Comparison of ENCODE assay signal across 8 mouse cellular contexts in genomic region chr15:103537011-103537821, GRCm38 (mm10). TPM values are rescaled to one million over a fixed set of nuclear protein-coding genes. Genes with fewer than 3 reads are reported as not detected.
DNase-seq lines count a peak whose midpoint lies in the region; ATAC-seq and TF ChIP-seq lines count a peak whose summit lies in the region.

No protein-coding gene starts in this region.

- whole genome bisulfite sequencing in forebrain, embryonic 10.5 days, result 1% methylated on average over 37 of the region's 37 CpGs
- WGBS in hindbrain, embryonic 16.5 days, result under 1% methylated on average over 37 of the region's 37 CpGs
- 3% methylated on average over 37 of the region's 37 CpGs for WGBS in stomach, embryonic 14.5 days

- no peak overlapping the region for H3K27ac ChIP-seq in ES-Bruce4 (ENCODE audit: insufficient read depth, low read length)
- peak overlapping the region; percentile 87 for H3K27ac ChIP-seq in forebrain, embryonic 10.5 days
- peak overlapping the region; percentile 72 for H3K27ac ChIP-seq in hindbrain, embryonic 16.5 days (ENCODE audit: low read depth, low read length)
- no peak overlapping the region for H3K27ac ChIP-seq in stomach, embryonic 14.5 days (ENCODE audit: low read length)

- no peaks in the 10 kb centered on the region for H3K27me3 ChIP-seq in ES-Bruce4 (ENCODE audit: control insufficient read depth, insufficient read depth, low read length, poor library complexity, severe bottlenecking)
- H3K27me3 ChIP-seq in forebrain, embryonic 10.5 days (ENCODE audit: poor library complexity, severe bottlenecking), result peaks cover 61% of the 10 kb centered on the region
- no peaks in the 10 kb centered on the region for H3K27me3 ChIP-seq in hindbrain, embryonic 16.5 days (replicated peaks; ENCODE audit: control insufficient read depth, insufficient read depth, low read length)
- H3K27me3 ChIP-seq in stomach, embryonic 14.5 days (ENCODE audit: control insufficient read depth, insufficient read depth, low read length), result no peaks in the 10 kb centered on the region; the same call in 1 of the 2 replicates

- H3K4me2 ChIP-seq in hindbrain, embryonic 16.5 days (ENCODE audit: low read length), result peak overlapping the region; percentile 59
- H3K4me2 ChIP-seq in stomach, embryonic 14.5 days (replicated peaks; ENCODE audit: low read depth, low read length), result peak overlapping the region; percentile 91

- H3K4me1 ChIP-seq in ES-Bruce4 (ENCODE audit: control insufficient read depth, insufficient read depth, low read length), result no peaks in the 10 kb centered on the region
- H3K4me1 ChIP-seq in forebrain, embryonic 10.5 days, result peaks cover 50% of the 10 kb centered on the region
- peaks cover 13% of the 10 kb centered on the region for H3K4me1 ChIP-seq in hindbrain, embryonic 16.5 days (ENCODE audit: control insufficient read depth, insufficient read depth, low read depth, low read length)
- 0 out of 2 replicates have a peak, but pooled peaks cover 3% of the 10 kb centered on the region for H3K4me1 ChIP-seq in stomach, embryonic 14.5 days (ENCODE audit: control insufficient read depth, insufficient read depth, low read length)

- DNase-seq in cerebellum, postnatal 10 days, result peak; percentile 79 to 82
- no peak for DNase-seq in cerebellum, adult 11 months
- no peak for DNase-seq in forebrain, embryonic 10.5 days (ENCODE audit: extremely low spot score, low spot score)
- DNase-seq in lung, postnatal 10 days, result peak; percentile 8
- no peak for DNase-seq in thymus, postnatal 25 days

- TF ChIP-seq EP300 in ES-Bruce4 (IDR thresholded peaks at IDR 0.05; ENCODE audit: insufficient read depth, low read depth, low read length), result no peak

- H3K4me3 ChIP-seq in ES-Bruce4 (ENCODE audit: low read depth, low read length), result peak overlapping the region; percentile 71
- H3K4me3 ChIP-seq in forebrain, embryonic 10.5 days, result peak overlapping the region; percentile 79
- peak overlapping the region; percentile 89 for H3K4me3 ChIP-seq in hindbrain, embryonic 16.5 days (ENCODE audit: low read length)
- H3K4me3 ChIP-seq in stomach, embryonic 14.5 days (ENCODE audit: low read depth, low read length), result peak overlapping the region; percentile 67

- peak; percentile 67 for ATAC-seq in hindbrain, embryonic 16.5 days
- ATAC-seq in stomach, embryonic 14.5 days (ENCODE audit: insufficient number of reproducible peaks, insufficient read depth, low FRiP score, low read depth), result peak; percentile 59

- TF ChIP-seq CTCF in ES-Bruce4 (IDR thresholded peaks at IDR 0.05; ENCODE audit: low read depth, low read length), result no peak

- no peaks in the 10 kb centered on the region for H3K36me3 ChIP-seq in ES-Bruce4 (ENCODE audit: control insufficient read depth, insufficient read depth, low read length, poor library complexity, severe bottlenecking)
- H3K36me3 ChIP-seq in forebrain, embryonic 10.5 days (replicated peaks), result 0 out of 2 replicates have a peak, but pooled peaks cover under 1% of the 10 kb centered on the region
- peaks cover under 1% of the 10 kb centered on the region; the same call in 1 of the 2 replicates for H3K36me3 ChIP-seq in hindbrain, embryonic 16.5 days (ENCODE audit: control insufficient read depth, insufficient read depth, low read length)
- no peaks in the 10 kb centered on the region for H3K36me3 ChIP-seq in stomach, embryonic 14.5 days (ENCODE audit: control insufficient read depth, insufficient read depth, low read length)

- TF ChIP-seq POLR2A in ES-Bruce4 (IDR thresholded peaks at IDR 0.05; ENCODE audit: insufficient read depth, low read length), result no peak

- H3K9ac ChIP-seq in ES-Bruce4 (ENCODE audit: low read depth, poor library complexity, severe bottlenecking), result peak overlapping the region; percentile 50
- H3K9ac ChIP-seq in hindbrain, embryonic 16.5 days (ENCODE audit: low read depth, low read length), result peak overlapping the region; percentile 85
- peak overlapping the region; percentile 49 for H3K9ac ChIP-seq in stomach, embryonic 14.5 days (replicated peaks; ENCODE audit: low read depth, low read length)

- no peaks in the 10 kb centered on the region for H3K9me3 ChIP-seq in ES-Bruce4 (replicated peaks; ENCODE audit: control insufficient read depth, insufficient read depth, low read length, poor library complexity, severe bottlenecking)
- no peaks in the 10 kb centered on the region for H3K9me3 ChIP-seq in forebrain, embryonic 10.5 days
- no peaks in the 10 kb centered on the region for H3K9me3 ChIP-seq in hindbrain, embryonic 16.5 days (ENCODE audit: control insufficient read depth, low read length)
- H3K9me3 ChIP-seq in stomach, embryonic 14.5 days (ENCODE audit: control insufficient read depth, low read depth, low read length), result no peaks in the 10 kb centered on the region

RNA-seq across cellular contexts. Expression of gene Ppp1r1a, which starts 0.6 kb away (rescaled TPM):
- 19.9 and 24.6 TPM in 2 replicates for polyA plus RNA-seq in ES-Bruce4 (2011; ENCODE audit: insufficient read depth, insufficient read length, low read depth, missing spikeins)
- polyA plus RNA-seq in forebrain, embryonic 10.5 days (2016; fragmentation: Nextera tagmentation; extraction: Ambion mirVana), result 34.4 and 36.0 TPM in 2 replicates
- 143 and 161 TPM in 2 replicates for polyA plus RNA-seq in hindbrain, embryonic 16.5 days (2015; fragmentation: Nextera tagmentation; extraction: Ambion mirVana)
- polyA plus RNA-seq in stomach, embryonic 14.5 days (2014; fragmentation: Nextera tagmentation; extraction: Ambion mirVana), result 12.9 and 17.4 TPM in 2 replicates

RNA-seq across cellular contexts. Expression of gene Glycam1, which starts 27.7 kb away (rescaled TPM):
- polyA plus RNA-seq in ES-Bruce4 (2011; ENCODE audit: insufficient read depth, insufficient read length, low read depth, missing spikeins), result not detected in 2 replicates
- polyA plus RNA-seq in forebrain, embryonic 10.5 days (2016; fragmentation: Nextera tagmentation; extraction: Ambion mirVana), result not detected in 2 replicates
- polyA plus RNA-seq in hindbrain, embryonic 16.5 days (2015; fragmentation: Nextera tagmentation; extraction: Ambion mirVana), result not detected in 2 replicates
- not detected in 2 replicates for polyA plus RNA-seq in stomach, embryonic 14.5 days (2014; fragmentation: Nextera tagmentation; extraction: Ambion mirVana)

RNA-seq across cellular contexts. Expression of gene Pde1b, which starts 34.4 kb away (rescaled TPM):
- polyA plus RNA-seq in ES-Bruce4 (2011; ENCODE audit: insufficient read depth, insufficient read length, low read depth, missing spikeins), result 20.0 and 21.7 TPM in 2 replicates
- 19.1 and 19.6 TPM in 2 replicates for polyA plus RNA-seq in forebrain, embryonic 10.5 days (2016; fragmentation: Nextera tagmentation; extraction: Ambion mirVana)
- polyA plus RNA-seq in hindbrain, embryonic 16.5 days (2015; fragmentation: Nextera tagmentation; extraction: Ambion mirVana), result 89.3 and 91.0 TPM in 2 replicates
- polyA plus RNA-seq in stomach, embryonic 14.5 days (2014; fragmentation: Nextera tagmentation; extraction: Ambion mirVana), result 15.4 and 15.8 TPM in 2 replicates

Comparison
In these comparisons a context has a peak if more than half of its experiments do, and no peak if none do; other contexts are left out.
1. DNase-seq: peak in cerebellum, postnatal 10 days (2 of 2) and lung, postnatal 10 days (single experiment); none in cerebellum, adult 11 months (single experiment), forebrain, embryonic 10.5 days (single experiment) and thymus, postnatal 25 days (single experiment).
2. H3K27ac ChIP-seq: peak in forebrain, embryonic 10.5 days (single experiment) and hindbrain, embryonic 16.5 days (single experiment); none in ES-Bruce4 (single experiment) and stomach, embryonic 14.5 days (single experiment).
3. Peak in every context shown above with its lines, with median percentiles within 50 percentile points of each other: H3K4me3 ChIP-seq and H3K9ac ChIP-seq.